Mouse (Mus musculus): ENCODE data around the gene Ano6.

Gene Ano6

GRCm38 (mm10) chr15:95931013-95931775 lies 140.6 kb downstream of the Ano6 start:
- 48% methylated on average over 16 of the region's 16 CpGs for WGBS

DNA sequence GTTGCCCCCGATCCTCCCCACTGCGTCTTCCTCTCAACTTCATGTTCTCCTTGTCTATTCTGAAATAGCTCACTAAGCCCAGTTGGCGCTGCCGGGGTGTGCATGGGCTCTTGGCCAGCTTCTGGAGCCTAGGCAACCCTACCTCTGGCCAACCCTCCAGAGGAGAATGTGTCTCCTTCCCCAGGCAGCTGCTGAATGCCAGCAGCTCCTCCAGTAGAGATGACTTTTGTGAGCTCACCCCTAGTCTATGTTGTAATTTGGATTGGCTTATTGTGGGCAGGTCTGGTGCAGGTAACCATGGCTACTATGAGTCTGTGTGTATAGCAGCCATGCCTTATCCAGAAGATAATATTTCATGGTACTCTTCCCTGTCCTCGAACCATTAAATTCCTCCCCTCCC lies 141.7 kb downstream of the Ano6 start:
- 26% methylated on average over 5 of the region's 5 CpGs for WGBS

DNA sequence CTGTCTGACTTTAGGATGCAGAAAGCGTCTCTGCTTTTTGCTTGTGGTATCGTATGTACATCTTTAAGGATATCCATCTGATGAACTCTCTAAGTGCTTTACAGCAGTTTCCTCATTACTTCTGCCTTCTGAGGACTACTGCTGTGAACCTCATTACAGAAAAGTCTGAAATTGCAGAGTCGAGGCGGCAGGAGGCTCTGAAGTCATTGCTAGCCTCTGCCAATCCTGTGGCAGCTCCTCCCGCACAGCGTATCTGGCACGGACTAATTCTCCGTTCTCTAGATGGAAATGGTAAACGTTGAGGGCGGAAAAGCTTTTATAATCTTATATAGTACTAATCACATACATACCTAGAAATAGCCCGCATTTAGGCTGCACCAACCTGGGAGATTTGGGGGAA lies 144.5 kb downstream of the Ano6 start:
- WGBS: 38% methylated on average over 11 of the region's 11 CpGs

GRCm38 (mm10) chr15:95943470-95943869 lies 152.8 kb downstream of the Ano6 start:
- 71% methylated on average over 4 of the region's 4 CpGs for WGBS

GRCm38 (mm10) chr15:95944299-95944698 lies 153.7 kb downstream of the Ano6 start:
- 78% methylated on average over 6 of the region's 6 CpGs for WGBS

GRCm38 (mm10) chr15:95945951-95946708 lies 155.5 kb downstream of the Ano6 start:
- 63% methylated on average over 11 of the region's 11 CpGs for WGBS

GRCm38 (mm10) chr15:95948411-95948810 lies 157.8 kb downstream of the Ano6 start:
- 86% methylated on average over 18 of the region's 18 CpGs for WGBS

GRCm38 (mm10) chr15:95949336-95949735 lies 158.7 kb downstream of the Ano6 start:
- WGBS: 93% methylated on average over 13 of the region's 13 CpGs

- 65% methylated on average over 5 of the region's 5 CpGs for WGBS
Observed at GRCm38 (mm10) chr15:95951497-95951896, 160.9 kb downstream of the Ano6 start.

DNA sequence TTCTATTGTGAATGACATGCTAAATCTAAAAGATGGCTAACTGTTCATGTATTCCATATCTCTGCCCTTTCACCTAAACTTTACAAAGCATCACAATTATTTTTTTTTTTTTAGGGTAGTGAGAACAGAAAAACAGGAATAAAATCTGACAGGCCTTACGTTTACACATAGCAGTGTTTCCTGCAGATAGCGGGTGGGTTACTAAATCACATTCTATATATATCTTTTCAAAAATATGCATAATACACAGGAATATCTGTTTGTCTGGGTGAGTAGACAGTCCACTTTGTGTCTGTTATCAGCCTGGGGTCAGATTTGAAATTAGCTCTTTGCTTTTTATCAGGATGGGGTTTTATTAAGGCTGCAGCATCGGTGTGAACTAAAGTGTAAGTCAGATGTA lies 166.0 kb downstream of the Ano6 start:
- WGBS: 88% methylated on average over 3 of the region's 3 CpGs

DNA sequence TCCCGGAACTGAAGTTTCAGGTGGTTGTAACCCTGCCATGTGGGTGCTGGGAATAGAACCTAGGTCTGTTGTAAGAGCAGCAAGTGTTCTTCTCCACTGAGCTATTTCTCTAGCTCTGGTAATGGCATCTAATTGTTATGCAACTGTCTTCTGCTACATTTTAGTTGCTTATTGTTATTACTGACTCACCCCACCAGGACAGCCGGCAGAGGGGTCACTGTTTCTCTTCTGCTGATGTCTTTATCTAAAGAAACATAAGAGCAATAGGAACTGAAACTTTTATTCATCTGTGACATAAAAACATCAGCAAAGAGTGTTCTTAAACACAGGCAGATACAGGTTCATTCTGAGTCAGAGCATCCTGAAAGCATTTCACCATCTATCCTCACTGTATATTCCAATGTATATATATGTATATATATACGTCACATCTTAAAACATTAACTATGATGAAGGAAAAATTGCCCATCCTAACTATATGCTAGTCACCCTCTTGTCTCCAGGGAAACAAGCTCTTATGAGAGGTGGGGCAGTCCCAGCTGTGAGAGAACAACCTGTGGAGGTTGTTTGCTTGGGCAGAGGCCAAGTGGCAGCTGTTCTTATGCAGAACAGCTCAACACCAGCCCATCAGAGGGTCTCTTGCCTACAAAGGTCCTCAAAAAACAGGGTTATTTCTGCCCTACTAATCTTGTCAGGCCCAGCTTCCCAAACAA lies 171.9 kb downstream of the Ano6 start:
- WGBS: 90% methylated on average over 3 of the region's 3 CpGs

DNA sequence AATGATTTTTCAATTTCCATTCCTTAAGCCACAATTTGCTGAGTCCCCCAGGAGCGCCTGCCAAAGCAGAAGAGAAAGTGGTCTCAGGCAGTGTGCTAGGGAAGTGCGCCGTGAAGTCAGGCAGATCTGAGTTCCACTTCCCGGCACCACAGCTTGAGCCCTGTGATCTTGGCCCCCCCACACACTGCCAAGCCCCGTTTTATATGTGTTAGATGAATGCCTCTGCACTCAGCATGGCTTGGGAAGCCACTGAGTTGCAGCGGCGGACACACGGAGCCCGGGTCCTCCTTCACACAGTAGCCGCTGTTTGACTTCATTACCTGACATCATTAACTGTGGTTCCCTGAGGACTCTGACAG lies 172.5 kb downstream of the Ano6 start:
- WGBS: 86% methylated on average over 10 of the region's 10 CpGs

- WGBS: 77% methylated on average over 12 of the region's 12 CpGs
Observed at GRCm38 (mm10) chr15:95963533-95964250, 173.0 kb downstream of the Ano6 start.

DNA sequence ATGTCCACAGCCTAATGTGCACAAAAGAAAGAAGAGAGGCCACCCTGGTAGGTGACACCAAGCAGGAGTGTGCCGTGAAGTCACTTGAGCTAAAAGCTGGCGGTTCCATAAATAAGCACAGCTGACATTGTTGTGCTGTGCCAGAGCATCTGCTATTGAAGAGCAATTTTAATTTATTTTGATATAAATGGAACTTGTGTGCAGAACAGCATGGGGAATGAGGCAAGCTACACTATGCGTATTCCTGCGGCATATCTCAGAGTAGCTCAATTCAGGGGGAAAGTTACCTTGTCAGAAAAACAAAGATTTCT lies 173.6 kb downstream of the Ano6 start:
- WGBS: 59% methylated on average over 4 of the region's 4 CpGs

DNA sequence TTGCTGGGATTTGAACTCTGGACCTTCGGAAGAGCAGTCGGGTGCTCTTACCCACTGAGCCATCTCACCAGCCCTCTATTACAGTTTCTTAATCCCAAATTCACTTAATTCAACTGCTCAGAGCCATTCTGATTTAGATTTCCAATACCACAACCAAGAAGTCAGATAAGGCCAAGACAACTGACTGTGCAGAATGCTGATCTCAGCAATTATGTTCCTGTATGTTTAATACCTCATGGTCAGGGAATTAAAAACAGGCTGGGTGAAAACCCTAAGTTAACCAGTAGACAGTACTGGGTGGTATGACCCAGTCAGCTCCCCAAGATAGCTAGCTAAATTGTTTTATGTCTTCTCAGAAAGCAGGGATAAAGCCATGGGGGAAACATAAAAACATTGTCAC lies 176.3 kb downstream of the Ano6 start:
- 100% methylated on average over 2 of the region's 2 CpGs for whole genome bisulfite sequencing

GRCm38 (mm10) chr15:95967516-95968196 lies 177.0 kb downstream of the Ano6 start:
- 93% methylated on average over 16 of the region's 16 CpGs for WGBS

DNA sequence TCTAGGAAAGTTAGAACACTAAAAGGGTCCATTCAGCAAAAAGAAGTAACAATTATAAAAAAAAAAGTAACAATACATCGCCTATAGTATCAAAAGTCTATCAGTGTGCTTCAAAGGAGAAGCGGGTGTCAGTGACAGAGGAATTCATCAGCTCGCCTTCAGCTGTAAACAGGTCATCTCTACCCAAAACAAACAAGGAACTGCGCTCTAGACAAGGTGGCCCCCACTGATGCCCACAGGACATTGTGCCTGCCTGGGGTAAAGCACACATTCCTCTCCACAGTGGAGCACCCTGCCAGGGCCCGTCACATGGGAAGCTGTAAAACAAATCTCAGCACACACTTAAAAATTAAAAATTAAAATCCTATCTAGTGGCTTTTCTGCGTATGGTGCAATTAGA lies 179.0 kb downstream of the Ano6 start:
- 91% methylated on average over 6 of the region's 6 CpGs for WGBS

- 89% methylated on average over 5 of the region's 5 CpGs for WGBS
Observed at GRCm38 (mm10) chr15:95970176-95970575, 179.5 kb downstream of the Ano6 start.

DNA sequence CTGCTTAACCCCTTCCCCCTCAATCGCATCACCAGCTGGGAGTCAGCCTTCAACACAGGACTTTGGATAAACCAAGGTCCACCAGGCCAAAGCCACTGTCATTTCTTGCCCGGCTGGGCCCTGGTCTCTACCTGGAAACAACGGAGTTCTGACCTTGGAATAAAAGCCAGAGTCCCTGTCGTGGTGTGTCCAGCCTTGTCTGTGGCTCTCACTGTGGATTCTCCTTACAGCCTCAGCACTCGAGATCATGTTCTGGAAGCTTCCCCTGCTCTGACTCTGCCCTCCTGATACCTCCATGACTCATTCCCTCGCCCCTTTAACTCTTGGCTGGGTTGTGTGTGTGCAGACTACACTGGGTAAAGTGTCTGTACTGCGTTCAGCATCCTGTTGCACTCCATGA lies 180.0 kb downstream of the Ano6 start:
- 96% methylated on average over 7 of the region's 7 CpGs for WGBS

GRCm38 (mm10) chr15:95971302-95971701 lies 180.7 kb downstream of the Ano6 start:
- WGBS: 95% methylated on average over 8 of the region's 8 CpGs

DNA sequence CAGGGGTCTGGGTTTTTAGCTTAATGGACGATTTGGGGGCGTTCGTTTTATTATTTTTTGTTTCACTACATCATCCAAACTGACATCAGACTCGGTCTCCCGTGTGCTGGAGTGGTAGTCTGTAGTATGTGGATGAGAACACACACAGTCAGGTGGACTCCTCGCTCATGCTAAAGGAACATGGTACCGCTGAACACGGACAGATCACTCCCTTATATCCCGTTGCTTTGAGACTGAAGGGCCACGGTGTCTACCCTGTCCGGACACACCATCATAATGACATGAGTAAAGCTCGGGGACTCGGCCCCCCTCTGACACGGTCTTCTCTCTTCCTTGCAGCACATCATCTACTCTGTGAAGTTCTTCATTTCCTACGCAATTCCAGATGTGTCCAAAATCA lies 181.5 kb downstream of the Ano6 start:
- WGBS: 95% methylated on average over 15 of the region's 15 CpGs

- WGBS: 97% methylated on average over 12 of the region's 12 CpGs
Observed at GRCm38 (mm10) chr15:95972621-95973020, 182.0 kb downstream of the Ano6 start.
